Mouse (Mus musculus): ENCODE data around the gene Mien1. TPM values are rescaled to one million over a fixed set of nuclear protein-coding genes. Genes with fewer than 3 reads are reported as not detected.

The Mien1 gene
- 84.8 and 92.4 TPM in 2 replicates for polyA plus RNA-seq (2012; ENCODE audit: insufficient read depth, insufficient read length, missing spikeins)

- Histone ChIP-seq H3K4me1 (ENCODE audit: control insufficient read depth, insufficient read depth, low read length) (no peaks in the 10 kb centered on the region), H3K27ac (ENCODE audit: insufficient read depth, low read depth, low read length) (peak within 1 kb of the TSS; percentile 86), H3K4me3 (ENCODE audit: insufficient read depth, low read length) (peak within 1 kb of the TSS; percentile 69)
- 0 out of 2 replicates have a peak, but pooled peaks have one; percentile 20 for TF ChIP-seq CTCF (IDR thresholded peaks at IDR 0.05; ENCODE audit: low read depth, low read length)
- no peak for TF ChIP-seq POLR2A (IDR thresholded peaks at IDR 0.05; ENCODE audit: borderline replicate concordance, low read depth, low read length)
These were observed at the start of gene Mien1 for GRCm38 (mm10) chr11:98438331-98439158. Gene Mien1 (minus strand): TSS chr11:98438991.

- no peak overlapping the region for H3K4me3 ChIP-seq (ENCODE audit: insufficient read depth, low read length)
- H3K4me1 ChIP-seq (ENCODE audit: control insufficient read depth, insufficient read depth, low read length): no peaks in the 10 kb centered on the region
- no peak for TF ChIP-seq POLR2A (IDR thresholded peaks at IDR 0.05; ENCODE audit: borderline replicate concordance, low read depth, low read length)
- TF ChIP-seq CTCF (IDR thresholded peaks at IDR 0.05; ENCODE audit: low read depth, low read length): no peak
- H3K27ac ChIP-seq (ENCODE audit: insufficient read depth, low read depth, low read length): no peak overlapping the region
These were observed 48.8 kb upstream of the Mien1 start for GRCm38 (mm10) chr11:98487526-98488040.

GRCm38 (mm10) chr11:98485749-98486148 is 47.0 kb upstream of the Mien1 start:
- Histone ChIP-seq H3K27ac (ENCODE audit: insufficient read depth, low read depth, low read length) (no peak overlapping the region), H3K4me3 (ENCODE audit: insufficient read depth, low read length) (no peak overlapping the region), H3K4me1 (ENCODE audit: control insufficient read depth, insufficient read depth, low read length) (0 out of 2 replicates have a peak, but pooled peaks cover 2% of the 10 kb centered on the region)
- no peak for TF ChIP-seq CTCF (IDR thresholded peaks at IDR 0.05; ENCODE audit: low read depth, low read length)
- no peak for TF ChIP-seq POLR2A (IDR thresholded peaks at IDR 0.05; ENCODE audit: borderline replicate concordance, low read depth, low read length)

GRCm38 (mm10) chr11:98482067-98482466 is 43.3 kb upstream of the Mien1 start:
- no peak overlapping the region for H3K4me3 ChIP-seq (ENCODE audit: insufficient read depth, low read length)
- TF ChIP-seq CTCF (IDR thresholded peaks at IDR 0.05; ENCODE audit: low read depth, low read length) (no peak), POLR2A (IDR thresholded peaks at IDR 0.05; ENCODE audit: borderline replicate concordance, low read depth, low read length) (no peak)
- H3K27ac ChIP-seq (ENCODE audit: insufficient read depth, low read depth, low read length): no peak overlapping the region
- 0 out of 2 replicates have a peak, but pooled peaks cover 2% of the 10 kb centered on the region for H3K4me1 ChIP-seq (ENCODE audit: control insufficient read depth, insufficient read depth, low read length)

GRCm38 (mm10) chr11:98481231-98481630 is 42.4 kb upstream of the Mien1 start:
- Histone ChIP-seq H3K4me1 (ENCODE audit: control insufficient read depth, insufficient read depth, low read length) (0 out of 2 replicates have a peak, but pooled peaks cover 2% of the 10 kb centered on the region), H3K27ac (ENCODE audit: insufficient read depth, low read depth, low read length) (no peak overlapping the region), H3K4me3 (ENCODE audit: insufficient read depth, low read length) (no peak overlapping the region)
- TF ChIP-seq POLR2A (IDR thresholded peaks at IDR 0.05; ENCODE audit: borderline replicate concordance, low read depth, low read length) (no peak), CTCF (IDR thresholded peaks at IDR 0.05; ENCODE audit: low read depth, low read length) (no peak)

GRCm38 (mm10) chr11:98479940-98480497 is 41.2 kb upstream of the Mien1 start:
- TF ChIP-seq POLR2A (IDR thresholded peaks at IDR 0.05; ENCODE audit: borderline replicate concordance, low read depth, low read length) (no peak), CTCF (IDR thresholded peaks at IDR 0.05; ENCODE audit: low read depth, low read length) (no peak)
- no peak overlapping the region for H3K4me3 ChIP-seq (ENCODE audit: insufficient read depth, low read length)
- no peak overlapping the region for H3K27ac ChIP-seq (ENCODE audit: insufficient read depth, low read depth, low read length)
- 0 out of 2 replicates have a peak, but pooled peaks cover 2% of the 10 kb centered on the region for H3K4me1 ChIP-seq (ENCODE audit: control insufficient read depth, insufficient read depth, low read length)

GRCm38 (mm10) chr11:98479026-98479939 is 40.5 kb upstream of the Mien1 start:
- H3K4me1 ChIP-seq (ENCODE audit: control insufficient read depth, insufficient read depth, low read length): 0 out of 2 replicates have a peak, but pooled peaks cover 2% of the 10 kb centered on the region
- H3K4me3 ChIP-seq (ENCODE audit: insufficient read depth, low read length): no peak overlapping the region
- TF ChIP-seq POLR2A (IDR thresholded peaks at IDR 0.05; ENCODE audit: borderline replicate concordance, low read depth, low read length): no peak
- no peak for TF ChIP-seq CTCF (IDR thresholded peaks at IDR 0.05; ENCODE audit: low read depth, low read length)
- no peak overlapping the region for H3K27ac ChIP-seq (ENCODE audit: insufficient read depth, low read depth, low read length)

GRCm38 (mm10) chr11:98477011-98477701 is 38.4 kb upstream of the Mien1 start:
- TF ChIP-seq POLR2A (IDR thresholded peaks at IDR 0.05; ENCODE audit: borderline replicate concordance, low read depth, low read length): no peak
- no peak for TF ChIP-seq CTCF (IDR thresholded peaks at IDR 0.05; ENCODE audit: low read depth, low read length)
- H3K27ac ChIP-seq (ENCODE audit: insufficient read depth, low read depth, low read length): no peak overlapping the region
- 0 out of 2 replicates have a peak, but pooled peaks cover 2% of the 10 kb centered on the region for H3K4me1 ChIP-seq (ENCODE audit: control insufficient read depth, insufficient read depth, low read length)
- H3K4me3 ChIP-seq (ENCODE audit: insufficient read depth, low read length): no peak overlapping the region

All from bone marrow macrophage, adult 2 months (primary cell).